Mouse (Mus musculus): ENCODE results near the gene Gm42906. TPM values are rescaled to one million over a fixed set of nuclear protein-coding genes. Genes with fewer than 3 reads are reported as not detected.

Gene Gm42906
- polyA plus RNA-seq, 1 experiment from 2014 or later = not detected

- 95% methylated on average over 3 of the region's 3 CpGs for WGBS
- H3K4me2 ChIP-seq (replicated peaks) = no peak overlapping the region
- H3K9me3 ChIP-seq = no peaks in the 10 kb centered on the region
- no peaks in the 10 kb centered on the region for H3K36me3 ChIP-seq
- H3K27ac ChIP-seq = no peak overlapping the region
- ATAC-seq = no peak
- no peak overlapping the region for H3K9ac ChIP-seq
- peaks cover 16% of the 10 kb centered on the region for H3K4me1 ChIP-seq (replicated peaks)
- no peak overlapping the region for H3K4me3 ChIP-seq (replicated peaks)
- no peaks in the 10 kb centered on the region for H3K27me3 ChIP-seq (replicated peaks)
Measured at GRCm38 (mm10) chr5:151106841-151107240, 321.1 kb downstream of the Gm42906 start.

GRCm38 (mm10) chr5:151105054-151105971 is 322.6 kb downstream of the Gm42906 start:
- H3K27me3 ChIP-seq (replicated peaks) = no peaks in the 10 kb centered on the region
- H3K9me3 ChIP-seq = no peaks in the 10 kb centered on the region
- H3K4me1 ChIP-seq (replicated peaks) = peaks cover 16% of the 10 kb centered on the region
- no peak overlapping the region for H3K4me3 ChIP-seq (replicated peaks)
- H3K27ac ChIP-seq = no peak overlapping the region
- no peaks in the 10 kb centered on the region for H3K36me3 ChIP-seq
- H3K9ac ChIP-seq = no peak overlapping the region
- no peak overlapping the region for H3K4me2 ChIP-seq (replicated peaks)
- peak; percentile 13; the same call in 1 of the 2 replicates for ATAC-seq
- 75% methylated on average over 10 of the region's 10 CpGs for WGBS

- WGBS = 60% methylated on average over 9 of the region's 9 CpGs
- Histone ChIP-seq H3K9me3 (no peaks in the 10 kb centered on the region), H3K4me3 (replicated peaks) (no peak overlapping the region), H3K27me3 (replicated peaks) (no peaks in the 10 kb centered on the region), H3K4me1 (replicated peaks) (peaks cover 16% of the 10 kb centered on the region), H3K27ac (peak overlapping the region; percentile 24; the same call in 1 of the 2 replicates), H3K9ac (no peak overlapping the region), H3K36me3 (no peaks in the 10 kb centered on the region), H3K4me2 (replicated peaks) (no peak overlapping the region)
- ATAC-seq = peak; percentile 93
Measured at GRCm38 (mm10) chr5:151104354-151105053, 323.5 kb downstream of the Gm42906 start.

GRCm38 (mm10) chr5:151103284-151103683 is 324.7 kb downstream of the Gm42906 start:
- Histone ChIP-seq H3K27ac (no peak overlapping the region), H3K4me3 (replicated peaks) (no peak overlapping the region), H3K27me3 (replicated peaks) (no peaks in the 10 kb centered on the region), H3K36me3 (no peaks in the 10 kb centered on the region), H3K9me3 (no peaks in the 10 kb centered on the region), H3K9ac (no peak overlapping the region), H3K4me1 (replicated peaks) (peaks cover 13% of the 10 kb centered on the region), H3K4me2 (replicated peaks) (no peak overlapping the region)
- 52% methylated on average over 4 of the region's 4 CpGs for WGBS
- no peak for ATAC-seq

GRCm38 (mm10) chr5:151102262-151102661 is 325.7 kb downstream of the Gm42906 start:
- 60% methylated on average over 2 of the region's 2 CpGs for WGBS
- no peak overlapping the region for H3K9ac ChIP-seq
- H3K4me2 ChIP-seq (replicated peaks) = no peak overlapping the region
- H3K36me3 ChIP-seq = no peaks in the 10 kb centered on the region
- H3K4me3 ChIP-seq (replicated peaks) = no peak overlapping the region
- no peaks in the 10 kb centered on the region for H3K27me3 ChIP-seq (replicated peaks)
- H3K9me3 ChIP-seq = no peaks in the 10 kb centered on the region
- 0 out of 2 replicates have a peak, but pooled peaks cover 8% of the 10 kb centered on the region for H3K4me1 ChIP-seq (replicated peaks)
- no peak for ATAC-seq
- H3K27ac ChIP-seq = no peak overlapping the region

GRCm38 (mm10) chr5:151096012-151096411 is 332.0 kb downstream of the Gm42906 start:
- Histone ChIP-seq H3K36me3 (no peaks in the 10 kb centered on the region), H3K27me3 (replicated peaks) (no peaks in the 10 kb centered on the region), H3K9ac (no peak overlapping the region), H3K9me3 (no peaks in the 10 kb centered on the region), H3K27ac (peak overlapping the region; percentile 41; the same call in 1 of the 2 replicates), H3K4me3 (replicated peaks) (no peak overlapping the region), H3K4me2 (replicated peaks) (no peak overlapping the region), H3K4me1 (replicated peaks) (no peaks in the 10 kb centered on the region; the same call in 1 of the 2 replicates)
- 50% methylated on average over 6 of the region's 6 CpGs for WGBS
- ATAC-seq = no peak

- Histone ChIP-seq H3K27me3 (replicated peaks) (no peaks in the 10 kb centered on the region), H3K4me2 (replicated peaks) (no peak overlapping the region), H3K9me3 (no peaks in the 10 kb centered on the region), H3K4me1 (replicated peaks) (no peaks in the 10 kb centered on the region; the same call in 1 of the 2 replicates), H3K4me3 (replicated peaks) (no peak overlapping the region), H3K27ac (no peak overlapping the region), H3K9ac (no peak overlapping the region), H3K36me3 (no peaks in the 10 kb centered on the region)
- ATAC-seq = no peak
- 69% methylated on average over 3 of the region's 3 CpGs for WGBS
Measured at GRCm38 (mm10) chr5:151092886-151093665, 334.9 kb downstream of the Gm42906 start.

- Histone ChIP-seq H3K9ac (no peak overlapping the region), H3K4me1 (replicated peaks) (peaks cover 5% of the 10 kb centered on the region), H3K27me3 (replicated peaks) (no peaks in the 10 kb centered on the region), H3K9me3 (no peaks in the 10 kb centered on the region), H3K4me3 (replicated peaks) (no peak overlapping the region), H3K27ac (no peak overlapping the region), H3K4me2 (replicated peaks) (no peak overlapping the region), H3K36me3 (no peaks in the 10 kb centered on the region)
- no peak for ATAC-seq
- WGBS = 75% methylated on average over 6 of the region's 6 CpGs
Measured at GRCm38 (mm10) chr5:151090996-151091395, 337.0 kb downstream of the Gm42906 start.

GRCm38 (mm10) chr5:151089201-151089600 is 338.8 kb downstream of the Gm42906 start:
- ATAC-seq = no peak

GRCm38 (mm10) chr5:151086425-151087202 is 341.3 kb downstream of the Gm42906 start:
- H3K27me3 ChIP-seq (replicated peaks) = no peaks in the 10 kb centered on the region
- H3K4me3 ChIP-seq (replicated peaks) = no peak overlapping the region
- H3K27ac ChIP-seq = no peak overlapping the region
- no peaks in the 10 kb centered on the region for H3K9me3 ChIP-seq
- H3K4me2 ChIP-seq (replicated peaks) = no peak overlapping the region
- H3K9ac ChIP-seq = no peak overlapping the region
- peaks cover 5% of the 10 kb centered on the region; the same call in 1 of the 2 replicates for H3K4me1 ChIP-seq (replicated peaks)
- 58% methylated on average over 9 of the region's 9 CpGs for WGBS
- ATAC-seq = peak; percentile 53; the same call in 1 of the 2 replicates
- no peaks in the 10 kb centered on the region for H3K36me3 ChIP-seq

More at GRCm38 (mm10) chr5:151089201-151089600, 338.8 kb downstream of the Gm42906 start:
- Histone ChIP-seq H3K4me2 (replicated peaks) (no peak overlapping the region), H3K9me3 (no peaks in the 10 kb centered on the region), H3K9ac (no peak overlapping the region), H3K4me3 (replicated peaks) (no peak overlapping the region), H3K27me3 (replicated peaks) (no peaks in the 10 kb centered on the region), H3K36me3 (no peaks in the 10 kb centered on the region), H3K4me1 (replicated peaks) (peaks cover 5% of the 10 kb centered on the region; the same call in 1 of the 2 replicates), H3K27ac (no peak overlapping the region)
- 39% methylated on average over 6 of the region's 6 CpGs for WGBS

GRCm38 (mm10) chr5:151085749-151086148 is 342.2 kb downstream of the Gm42906 start:
- H3K27ac ChIP-seq = no peak overlapping the region
- H3K4me3 ChIP-seq (replicated peaks) = no peak overlapping the region
- peaks cover 5% of the 10 kb centered on the region; the same call in 1 of the 2 replicates for H3K4me1 ChIP-seq (replicated peaks)
- ATAC-seq = no peak
- no peak overlapping the region for H3K4me2 ChIP-seq (replicated peaks)
- no peak overlapping the region for H3K9ac ChIP-seq
- H3K36me3 ChIP-seq = no peaks in the 10 kb centered on the region
- WGBS = 70% methylated on average over 8 of the region's 8 CpGs
- H3K9me3 ChIP-seq = no peaks in the 10 kb centered on the region
- H3K27me3 ChIP-seq (replicated peaks) = no peaks in the 10 kb centered on the region

All from intestine, embryonic 15.5 days (tissue).